Mouse (Mus musculus): ENCODE measurements around the gene Fbxl7.
A peak's percentile ranks its signal among the peaks of the same experiment; 100 is the strongest.

The Fbxl7 gene

DNA sequence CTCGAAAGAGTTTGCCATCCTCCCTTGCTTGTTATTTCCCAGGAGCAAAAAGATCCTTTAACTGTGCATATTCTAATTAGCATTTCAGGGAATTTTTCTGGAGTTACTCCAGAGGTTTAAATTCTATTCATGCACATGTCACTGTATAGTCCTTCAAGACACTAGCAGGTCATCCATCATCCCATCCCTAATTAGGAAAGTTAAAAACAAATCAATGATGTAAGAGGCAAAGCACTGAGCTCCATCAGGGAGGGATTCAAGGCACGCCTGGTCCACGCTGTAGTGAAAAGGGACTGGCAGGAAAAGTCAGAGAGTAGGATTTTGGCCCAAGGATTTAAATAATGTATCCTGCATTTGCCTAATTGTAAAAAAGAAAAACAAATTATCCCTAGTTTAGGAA, 202.3 kb downstream of the Fbxl7 start:
- DNase-seq (ENCODE audit: low read depth), result no peak

DNA sequence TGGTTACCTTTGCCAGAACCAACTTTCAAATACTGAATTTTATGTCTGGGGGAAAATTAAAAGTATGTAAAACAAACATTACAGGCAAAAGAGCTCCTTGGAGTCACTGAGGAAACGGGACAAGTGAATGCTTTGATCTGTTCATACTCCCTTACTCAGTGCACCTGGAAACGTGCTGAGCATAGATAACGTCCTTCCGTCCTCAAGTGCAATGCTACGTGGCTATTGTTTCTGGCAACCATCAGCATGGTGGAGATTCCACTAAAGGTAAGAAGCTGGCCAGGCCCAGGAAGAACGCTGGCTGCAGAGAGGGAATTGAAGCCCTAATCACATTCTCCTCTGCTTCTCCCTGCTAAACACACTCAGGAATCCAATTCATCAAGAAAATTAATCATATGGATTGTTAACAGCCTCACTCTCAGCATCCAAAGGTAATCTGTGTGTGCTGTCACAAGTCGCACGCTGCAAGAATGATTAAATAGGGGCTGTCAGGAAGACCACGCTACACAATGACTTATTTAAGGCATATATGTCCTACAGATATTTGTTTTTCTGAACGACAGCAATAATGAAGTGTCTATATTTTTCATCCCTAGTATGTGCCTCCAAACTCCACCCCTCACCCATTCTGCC, 206.8 kb downstream of the Fbxl7 start:
- no peak for DNase-seq (ENCODE audit: low read depth)

DNA sequence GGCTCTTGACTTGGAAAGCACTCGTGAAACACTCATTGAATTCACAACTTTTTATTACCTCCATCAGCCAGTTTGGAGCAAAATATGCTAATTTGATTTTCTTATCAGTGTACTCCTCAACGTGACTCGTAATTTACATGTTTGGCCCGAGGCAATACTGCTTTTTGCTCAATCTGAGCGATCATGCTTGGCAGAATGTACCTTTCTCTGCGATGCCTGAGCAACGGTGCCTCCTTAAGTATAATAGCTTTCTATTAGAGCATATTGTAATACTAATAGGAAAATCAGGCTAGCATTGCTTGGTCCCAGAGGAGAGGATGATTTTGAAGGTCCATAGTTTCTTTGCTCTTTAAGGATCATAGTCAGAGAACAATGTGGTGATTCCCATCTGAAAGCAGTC, 207.7 kb downstream of the Fbxl7 start:
- DNase-seq (ENCODE audit: low read depth), result no peak

DNA sequence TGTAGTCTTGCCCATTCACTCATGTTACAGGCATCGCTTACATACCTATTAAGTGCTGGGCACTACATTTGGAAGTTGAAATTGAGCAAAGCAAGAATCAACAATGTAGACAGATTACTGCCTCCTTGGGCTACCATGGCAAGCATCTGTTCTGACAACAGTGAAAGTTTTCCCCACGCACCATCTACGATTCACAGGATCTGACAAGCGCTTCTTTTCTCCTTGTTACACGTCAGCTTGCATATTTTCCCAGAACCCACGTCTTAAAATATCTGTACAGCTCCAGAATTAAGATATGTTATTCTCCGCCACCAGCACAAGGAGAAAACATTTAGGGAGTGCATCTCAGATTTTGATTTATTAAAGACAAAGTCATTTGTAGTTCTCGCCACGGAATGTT, 213.1 kb downstream of the Fbxl7 start:
- DNase-seq (ENCODE audit: low read depth), result no peak

DNA sequence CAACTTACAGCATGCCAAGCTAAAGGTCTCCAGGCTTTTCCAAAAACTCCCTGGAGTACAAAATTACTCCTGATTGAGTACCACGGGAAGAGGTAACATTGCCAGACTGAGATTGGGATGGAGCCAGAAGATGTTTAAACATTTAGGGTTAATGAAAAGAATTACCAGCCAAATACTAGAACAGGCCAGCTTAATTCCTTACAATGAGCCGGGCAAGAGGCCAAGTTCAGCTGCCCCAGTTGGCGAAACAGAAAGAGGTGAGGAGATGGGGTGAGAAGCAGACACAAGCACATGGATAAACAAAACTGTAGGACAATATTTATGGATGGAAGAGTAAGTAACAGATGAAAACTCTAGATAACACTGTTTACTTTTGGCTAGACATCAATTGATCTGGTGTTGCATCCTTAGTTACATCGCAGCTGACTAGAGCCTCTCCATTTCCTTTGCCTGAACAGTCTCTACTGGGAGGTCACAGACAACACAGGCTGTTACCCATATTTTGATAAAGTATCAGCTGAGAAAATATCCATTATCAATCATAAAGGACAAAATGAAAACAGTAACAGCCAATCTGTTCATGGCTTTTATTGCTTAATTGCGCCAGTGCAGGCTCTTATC, 222.0 kb downstream of the Fbxl7 start:
- no peak for DNase-seq (ENCODE audit: low read depth)

DNA sequence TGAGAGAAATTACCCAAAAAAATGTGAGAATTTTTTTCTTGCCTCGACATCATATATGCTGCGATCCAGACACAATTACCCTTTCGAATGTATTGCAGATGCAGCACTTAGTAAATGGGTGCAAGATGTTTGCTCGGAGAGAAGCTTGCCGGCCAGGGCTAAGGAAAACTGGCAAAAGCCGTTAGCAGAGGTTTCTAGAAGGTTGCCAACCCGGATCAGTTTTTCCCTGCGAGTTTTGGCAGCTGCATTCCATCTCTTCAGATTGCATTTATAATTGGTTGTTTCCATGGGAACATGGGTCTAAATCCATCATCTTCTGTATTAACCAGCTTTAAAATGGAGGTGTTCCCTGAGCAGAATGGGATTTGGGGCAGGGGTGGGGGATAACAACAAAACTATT, 240.4 kb downstream of the Fbxl7 start:
- DNase-seq (ENCODE audit: low read depth), result no peak

DNA sequence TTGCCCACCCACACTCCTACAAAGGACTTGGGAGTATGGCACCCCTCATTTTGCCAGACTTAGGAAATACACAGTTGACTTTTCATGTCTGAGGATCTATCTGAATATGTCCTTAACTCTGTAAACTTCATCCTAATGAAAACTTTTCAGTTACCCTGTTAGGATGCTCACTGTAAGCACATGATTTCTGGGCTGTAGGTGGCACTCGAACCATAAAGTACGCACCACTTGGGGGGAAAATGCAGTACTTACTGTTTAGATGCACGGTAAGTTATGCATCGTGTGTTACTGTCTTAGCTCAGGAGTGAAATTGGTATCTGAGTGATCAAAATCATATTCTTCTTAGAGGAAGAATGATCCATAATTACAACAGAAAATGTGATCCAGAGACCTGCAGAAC, 252.8 kb downstream of the Fbxl7 start:
- DNase-seq (ENCODE audit: low read depth), result no peak

DNA sequence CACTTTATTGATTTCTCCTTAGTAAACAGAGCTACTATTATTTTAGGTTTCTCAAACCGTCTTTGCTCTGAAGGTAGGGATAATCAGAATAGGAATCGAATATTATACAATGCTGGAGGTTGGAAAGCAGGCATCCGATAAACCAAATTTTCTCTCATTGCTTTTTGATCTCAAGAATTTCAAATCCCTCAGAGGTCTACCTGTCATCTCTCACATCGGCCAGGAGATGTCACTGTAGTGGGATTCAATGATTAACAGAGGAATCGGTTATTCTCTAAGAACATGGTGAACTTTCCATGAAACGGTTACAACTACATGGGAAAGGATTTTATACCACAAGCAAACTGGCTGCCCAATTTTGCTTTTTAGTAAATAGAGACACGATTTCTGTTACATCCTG, 255.7 kb downstream of the Fbxl7 start:
- peak; percentile 5 for DNase-seq (ENCODE audit: low read depth)

DNA sequence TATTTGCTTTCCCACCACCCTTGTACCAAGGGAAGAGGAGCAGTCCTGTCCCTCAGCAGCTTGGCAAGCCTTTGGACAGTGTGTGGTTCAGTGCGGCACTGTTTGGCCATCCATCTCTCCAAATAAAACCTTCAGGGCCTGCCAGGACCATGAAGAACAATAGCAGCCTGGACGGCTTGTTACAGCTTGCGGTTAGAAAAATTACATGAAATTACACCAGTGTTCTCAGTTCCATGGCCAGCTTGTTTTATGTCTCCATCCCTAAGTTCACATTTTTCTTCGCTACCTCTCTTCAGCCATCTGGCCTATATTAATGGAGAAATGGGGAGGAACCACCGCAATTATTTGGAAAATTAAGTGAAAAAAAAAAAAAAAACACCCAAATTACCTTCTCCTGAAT, 259.8 kb downstream of the Fbxl7 start:
- DNase-seq (ENCODE audit: low read depth), result no peak

DNA sequence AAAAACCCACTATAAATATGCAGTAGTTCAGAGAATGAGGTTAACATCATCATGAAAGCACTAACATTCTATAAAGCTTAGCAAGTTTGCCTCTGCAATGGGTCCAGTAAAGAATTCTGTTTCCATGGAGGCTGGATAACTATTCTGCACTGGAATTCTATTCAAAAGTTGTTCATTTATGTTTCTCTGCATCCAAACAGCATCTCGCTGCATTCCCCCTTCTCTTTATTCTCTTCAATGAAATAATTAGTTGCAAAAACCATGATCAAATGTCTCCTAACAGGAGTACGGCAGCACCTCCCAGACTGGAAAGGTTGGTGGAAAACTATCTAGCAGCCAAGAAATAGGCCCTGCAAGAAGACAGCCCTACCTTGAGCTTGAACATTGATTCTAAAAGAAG, 267.2 kb downstream of the Fbxl7 start:
- no peak for DNase-seq (ENCODE audit: low read depth)

DNA sequence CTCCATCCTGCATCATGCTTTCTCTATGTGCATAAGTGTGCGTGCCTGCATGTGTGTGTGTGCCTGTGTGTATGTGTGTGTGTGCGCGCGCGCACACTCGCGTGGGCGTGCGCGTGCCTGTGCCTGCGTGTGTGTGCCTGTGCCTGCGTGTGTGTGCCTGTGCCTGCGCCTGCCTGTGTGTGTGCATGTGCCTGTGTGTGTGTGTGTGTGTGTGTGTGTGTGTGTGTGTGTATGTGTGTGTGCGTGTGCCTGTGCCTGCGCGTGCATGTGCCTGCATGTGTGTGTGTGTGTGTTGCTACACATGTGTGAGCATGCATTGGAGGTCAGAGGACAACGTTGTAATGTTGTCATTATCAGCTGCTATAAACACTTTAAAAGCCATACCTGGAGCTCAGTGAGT, 272.1 kb downstream of the Fbxl7 start:
- DNase-seq (ENCODE audit: low read depth), result no peak

DNA sequence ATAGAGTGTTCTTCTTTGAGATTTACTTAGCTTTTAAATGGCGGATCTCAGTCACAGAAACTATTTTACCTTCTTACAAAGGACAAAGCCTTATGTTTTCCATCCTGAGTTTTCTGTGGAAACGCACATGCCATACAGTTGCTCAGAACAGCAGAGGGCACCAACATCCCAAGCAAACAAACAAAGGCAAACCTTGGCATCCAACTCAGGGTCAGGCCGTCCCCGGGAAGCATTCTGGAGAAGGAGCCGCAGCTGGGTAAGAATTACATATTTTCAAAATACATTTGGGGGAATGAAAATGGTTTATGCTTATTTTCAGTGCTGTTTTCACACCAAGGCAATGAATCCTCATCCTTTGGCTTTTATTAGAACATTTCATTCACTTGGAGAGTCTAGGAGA, 275.1 kb downstream of the Fbxl7 start:
- DNase-seq (ENCODE audit: low read depth), result peak; percentile 3

DNA sequence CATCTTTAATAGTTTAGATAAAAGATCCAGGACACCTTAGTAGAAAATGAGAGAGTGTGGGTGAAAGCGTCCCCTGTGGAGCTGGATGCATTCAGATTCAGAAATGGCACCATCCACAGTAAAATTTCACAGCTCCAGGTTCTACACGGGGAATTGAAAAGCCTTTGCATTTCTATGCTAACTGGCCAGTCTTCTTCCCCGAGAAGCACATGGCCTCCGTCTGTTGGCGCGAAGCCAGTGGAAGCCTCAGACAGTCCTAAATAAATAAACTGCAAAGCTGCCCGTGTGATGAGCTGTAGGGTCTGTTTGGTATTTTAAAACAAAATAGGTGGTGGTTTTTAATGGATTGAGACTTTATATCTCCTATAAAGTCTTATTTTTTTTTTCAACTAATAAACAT, 276.2 kb downstream of the Fbxl7 start:
- DNase-seq (ENCODE audit: low read depth), result peak; percentile 12

DNA sequence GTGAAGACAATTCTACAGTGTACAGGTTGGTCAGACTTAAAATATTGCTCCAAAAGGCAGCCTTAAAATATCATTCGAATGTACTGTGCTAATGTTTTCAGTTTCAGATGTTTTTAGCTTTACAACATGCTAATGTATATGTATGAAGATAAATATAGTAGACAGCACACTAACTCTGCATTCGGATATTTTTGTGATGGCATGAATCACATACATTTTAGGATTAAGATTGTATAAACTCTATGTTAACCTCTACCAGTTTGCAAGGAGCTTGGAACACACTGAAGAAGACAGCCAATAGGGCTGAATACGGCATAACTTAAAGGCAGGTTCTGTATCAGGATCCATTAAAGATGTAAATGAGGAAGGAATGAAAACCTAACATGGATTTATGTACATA, 299.1 kb downstream of the Fbxl7 start:
- no peak for DNase-seq (ENCODE audit: low read depth)

DNA sequence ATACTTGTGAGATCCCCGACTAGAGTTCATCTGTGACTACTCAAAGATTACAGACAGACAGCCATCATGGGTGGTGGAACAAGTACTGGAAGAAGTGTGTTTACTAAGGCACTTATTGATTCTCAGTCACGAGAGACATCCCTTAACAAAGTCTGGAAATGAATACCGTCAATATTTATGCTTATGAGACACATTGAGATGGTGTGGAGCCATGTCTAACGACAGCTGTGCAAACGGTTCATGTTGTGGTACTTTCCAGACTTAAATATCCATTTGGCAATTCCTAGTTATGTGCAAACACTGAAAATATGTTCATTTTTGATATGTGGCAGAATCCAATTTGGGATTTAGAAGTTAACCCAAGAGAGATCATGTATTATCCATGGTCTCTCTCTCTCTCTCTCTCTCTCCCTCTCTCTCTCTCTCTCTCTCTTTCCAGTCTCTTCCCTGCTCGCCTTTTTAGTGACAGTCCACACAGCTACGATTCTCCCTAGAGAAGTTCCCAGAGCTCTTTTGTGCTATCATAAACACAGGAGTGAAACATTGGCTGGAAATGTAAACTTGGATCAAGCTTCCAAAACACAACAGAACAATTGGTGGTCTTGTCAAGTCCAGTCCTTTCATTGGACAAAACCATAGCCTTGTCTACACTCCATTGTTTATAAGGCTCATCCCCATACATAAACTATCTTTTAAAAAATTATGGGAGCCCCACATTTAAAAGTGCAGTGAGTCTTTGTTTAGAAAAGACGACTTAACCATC, 315.3 kb downstream of the Fbxl7 start:
- no peak for DNase-seq (ENCODE audit: low read depth)

DNA sequence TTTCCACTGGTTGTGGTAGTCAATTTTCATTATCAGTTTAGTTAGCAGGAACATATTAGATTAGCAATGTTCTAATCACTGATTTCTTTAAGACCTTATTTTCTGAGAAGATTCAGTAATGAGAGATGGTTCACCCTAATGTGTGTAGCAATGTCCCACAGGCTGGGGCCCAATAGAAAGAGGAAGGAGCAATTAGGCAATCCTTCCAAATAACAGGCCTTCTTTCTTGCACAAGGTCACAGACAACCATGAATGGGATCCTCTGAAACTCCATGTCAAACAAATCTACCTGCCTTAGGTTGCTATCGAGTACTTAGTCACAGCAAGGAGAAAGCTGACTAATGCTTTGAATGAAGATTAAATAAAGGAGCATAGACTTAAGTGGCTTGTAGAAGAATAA, 316.9 kb downstream of the Fbxl7 start:
- no peak for DNase-seq (ENCODE audit: low read depth)

DNA sequence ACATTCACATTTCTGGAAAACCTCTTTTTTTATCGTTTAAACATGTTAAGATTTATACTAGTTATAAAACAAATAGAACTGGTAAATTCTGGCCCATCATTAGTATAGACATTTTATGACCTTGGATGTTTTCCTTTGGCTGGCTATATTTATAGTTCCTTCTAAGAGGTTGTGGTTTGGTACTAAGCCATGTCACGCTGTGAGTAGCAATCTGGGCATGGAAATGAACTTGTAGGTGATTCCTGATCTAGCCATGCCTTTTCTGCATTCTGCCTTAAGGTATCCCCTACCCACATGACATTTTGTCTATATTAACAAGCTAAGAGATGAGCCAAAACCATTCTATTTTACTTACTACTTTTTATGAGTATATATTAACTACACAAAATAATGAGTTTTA, 329.3 kb downstream of the Fbxl7 start:
- DNase-seq (ENCODE audit: low read depth), result no peak

DNA sequence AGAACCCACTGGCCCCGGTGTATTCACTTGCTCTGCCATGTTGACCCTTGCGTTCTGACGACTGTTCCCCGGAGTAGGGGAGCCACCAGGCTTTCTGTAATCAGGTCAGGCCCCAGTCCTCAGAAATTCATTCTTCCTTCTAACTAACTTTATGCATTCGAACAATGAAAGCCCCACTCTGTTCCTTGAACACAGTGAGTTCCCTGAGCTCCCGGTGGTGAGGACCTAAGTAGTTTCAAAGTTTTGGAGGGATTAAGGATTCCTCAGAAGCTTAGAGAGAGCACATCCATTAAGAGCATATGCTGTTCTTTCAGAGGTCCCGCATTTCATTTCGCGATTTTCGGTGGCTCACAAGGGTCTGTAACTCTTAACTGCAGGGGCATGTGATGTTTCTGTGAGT, 341.8 kb downstream of the Fbxl7 start:
- no peak for DNase-seq (ENCODE audit: low read depth)

DNA sequence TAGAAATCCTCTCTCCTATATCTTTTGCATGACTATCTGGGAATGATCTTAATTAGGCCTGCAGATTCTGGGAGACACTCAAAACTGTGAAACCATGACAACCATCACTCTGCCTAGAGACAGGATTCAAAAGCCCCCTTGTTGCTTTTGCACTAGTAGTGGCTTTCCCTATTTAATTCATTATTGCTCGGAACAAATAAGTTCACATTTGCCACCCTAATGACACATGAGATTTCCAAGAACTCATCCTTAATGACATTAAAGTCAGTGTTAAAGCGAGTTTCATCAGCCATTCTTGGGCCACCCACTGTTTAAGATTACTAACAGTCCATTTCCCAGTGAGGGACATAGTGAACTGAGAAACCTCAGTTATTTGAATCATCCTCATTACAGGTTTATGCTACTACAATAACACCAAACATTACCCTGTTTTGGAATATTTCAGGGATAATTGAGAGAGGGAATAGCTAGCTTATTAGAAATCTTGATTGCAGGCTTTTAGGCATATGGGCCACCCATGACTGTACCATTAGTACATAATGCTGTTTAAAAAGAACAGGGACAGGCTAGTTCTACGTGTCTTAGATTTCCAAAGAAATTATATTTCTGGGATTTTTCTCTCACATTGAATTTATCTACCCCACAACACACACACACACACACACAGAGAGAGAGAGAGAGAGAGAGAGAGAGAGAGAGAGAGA, 361.2 kb downstream of the Fbxl7 start:
- DNase-seq (ENCODE audit: low read depth), result no peak

DNA sequence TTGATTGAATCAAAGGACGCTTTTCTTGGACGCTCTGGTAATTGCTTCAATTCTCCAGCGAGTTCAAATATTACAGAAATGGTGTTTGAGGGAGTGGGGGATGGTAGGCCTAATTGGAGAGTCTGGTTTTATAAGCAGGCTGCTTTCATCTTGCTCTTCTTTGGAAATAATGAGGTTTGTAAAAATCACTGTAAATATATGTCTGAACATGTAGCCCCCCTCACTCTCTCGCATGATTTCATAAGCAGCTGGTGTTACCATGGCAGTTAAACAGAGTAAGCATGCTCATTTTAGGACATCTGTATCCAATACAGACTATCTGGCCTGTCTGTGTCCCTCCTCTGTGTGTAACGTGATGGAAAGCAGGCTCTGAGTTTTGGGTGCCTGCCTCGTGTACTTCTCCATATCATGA, 376.2 kb downstream of the Fbxl7 start:
- no peak for DNase-seq (ENCODE audit: low read depth)

DNA sequence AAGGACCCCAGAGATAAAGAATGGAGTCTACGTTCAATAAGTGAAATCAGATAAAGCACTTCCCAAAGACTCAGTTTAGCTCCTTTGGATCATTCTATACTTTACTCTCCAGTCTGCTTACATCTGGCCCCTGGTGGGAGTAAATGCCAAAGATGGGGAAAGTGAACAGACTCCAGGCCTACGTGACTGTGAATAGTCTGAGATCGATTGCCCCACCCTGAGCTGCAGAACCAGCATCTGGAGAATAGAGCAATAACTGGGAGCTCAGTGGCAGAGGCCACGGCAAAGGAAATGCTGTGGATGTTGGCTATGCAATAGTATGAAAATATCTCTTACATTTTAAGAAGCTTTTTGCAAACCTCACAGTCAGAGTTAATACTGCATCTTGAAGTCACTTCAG, 394.4 kb downstream of the Fbxl7 start:
- no peak for DNase-seq (ENCODE audit: low read depth)

Measured in NIH3T3 (cell line).